Mouse (Mus musculus): Measurements from ENCODE around the gene Slc24a4. TPM values are rescaled to one million over a fixed set of nuclear protein-coding genes. Genes with fewer than 3 reads are reported as not detected.

The Slc24a4 gene
- polyA plus RNA-seq, 1 experiment from 2014 or later = not detected

- H3K4me2 ChIP-seq (replicated peaks; ENCODE audit: low read depth, low read length) = peak within 1 kb of the TSS; percentile 92
- H3K9ac ChIP-seq (ENCODE audit: low read depth, low read length) = peak within 1 kb of the TSS; percentile 86
- peak within 1 kb of the TSS; percentile 48 for H3K27ac ChIP-seq (ENCODE audit: low read depth, low read length)
- peak; percentile 63 for ATAC-seq (ENCODE audit: low FRiP score, low TSS enrichment)
- no peaks in the 10 kb centered on the region for H3K36me3 ChIP-seq (ENCODE audit: control insufficient read depth, insufficient read depth, low read length)
- H3K9me3 ChIP-seq (ENCODE audit: control insufficient read depth, low read length) = peaks cover 6% of the 10 kb centered on the region; the same call in 1 of the 2 replicates
- peaks cover 30% of the 10 kb centered on the region for H3K4me1 ChIP-seq (ENCODE audit: control insufficient read depth, insufficient read depth, low read length)
- peak within 1 kb of the TSS; percentile 63 for H3K4me3 ChIP-seq (ENCODE audit: low read length)
- no peaks in the 10 kb centered on the region for H3K27me3 ChIP-seq (ENCODE audit: control insufficient read depth, insufficient read depth, low read length)
- 2% methylated on average over 58 of the region's 75 CpGs for WGBS
Measured at GRCm38 (mm10) chr12:102282763-102283482, 154.4 kb downstream of the Slc24a4 start, which contains the start of gene Rin3. Gene Rin3, plus strand, starts transcription at chr12:102283048.

- Histone ChIP-seq H3K4me1 (ENCODE audit: control insufficient read depth, insufficient read depth, low read length) (peaks cover 30% of the 10 kb centered on the region), H3K9me3 (ENCODE audit: control insufficient read depth, low read length) (peaks cover 1% of the 10 kb centered on the region; the same call in 1 of the 2 replicates), H3K9ac (ENCODE audit: low read depth, low read length) (peak overlapping the region; percentile 86), H3K27me3 (ENCODE audit: control insufficient read depth, insufficient read depth, low read length) (no peaks in the 10 kb centered on the region), H3K36me3 (ENCODE audit: control insufficient read depth, insufficient read depth, low read length) (no peaks in the 10 kb centered on the region), H3K4me2 (replicated peaks; ENCODE audit: low read depth, low read length) (peak overlapping the region; percentile 92), H3K27ac (ENCODE audit: low read depth, low read length) (peak overlapping the region; percentile 48; the same call in 1 of the 2 replicates), H3K4me3 (ENCODE audit: low read length) (peak overlapping the region; percentile 63)
- ATAC-seq (ENCODE audit: low FRiP score, low TSS enrichment) = peak; percentile 65
- 6% methylated on average over 23 of the region's 24 CpGs for WGBS
Measured at GRCm38 (mm10) chr12:102283483-102284266, 155.1 kb downstream of the Slc24a4 start.

DNA sequence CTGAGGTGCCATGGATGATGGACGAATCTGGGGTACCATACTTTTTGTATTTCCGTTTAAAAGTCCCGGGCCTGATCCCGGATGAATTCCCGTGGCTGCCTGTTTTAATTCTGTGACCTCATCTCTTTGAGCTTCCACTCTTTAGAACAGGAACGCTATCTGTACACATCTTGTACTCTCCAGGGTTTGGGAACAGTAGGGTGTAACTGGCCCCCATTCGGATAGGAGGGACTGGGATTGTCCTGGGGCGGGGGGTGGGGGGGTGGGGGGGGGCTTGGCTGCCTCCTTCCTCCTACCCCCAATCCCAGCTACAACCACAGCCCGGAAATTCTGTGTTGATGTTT, 155.7 kb downstream of the Slc24a4 start:
- Histone ChIP-seq H3K4me1 (ENCODE audit: control insufficient read depth, insufficient read depth, low read length) (peaks cover 30% of the 10 kb centered on the region), H3K36me3 (ENCODE audit: control insufficient read depth, insufficient read depth, low read length) (no peaks in the 10 kb centered on the region), H3K9ac (ENCODE audit: low read depth, low read length) (0 out of 2 replicates have a peak overlapping the region, but pooled peaks have one; percentile 8), H3K9me3 (ENCODE audit: control insufficient read depth, low read length) (no peaks in the 10 kb centered on the region), H3K27ac (ENCODE audit: low read depth, low read length) (no peak overlapping the region), H3K4me2 (replicated peaks; ENCODE audit: low read depth, low read length) (peak overlapping the region; percentile 92), H3K4me3 (ENCODE audit: low read length) (peak overlapping the region; percentile 63), H3K27me3 (ENCODE audit: control insufficient read depth, insufficient read depth, low read length) (no peaks in the 10 kb centered on the region)
- ATAC-seq (ENCODE audit: low FRiP score, low TSS enrichment) = no peak
- 34% methylated on average over 9 of the region's 9 CpGs for WGBS

GRCm38 (mm10) chr12:102284618-102285159, 156.2 kb downstream of the Slc24a4 start:
- H3K4me2 ChIP-seq (replicated peaks; ENCODE audit: low read depth, low read length) = peak overlapping the region; percentile 92
- no peaks in the 10 kb centered on the region for H3K9me3 ChIP-seq (ENCODE audit: control insufficient read depth, low read length)
- H3K4me3 ChIP-seq (ENCODE audit: low read length) = peak overlapping the region; percentile 63
- no peak for ATAC-seq (ENCODE audit: low FRiP score, low TSS enrichment)
- no peaks in the 10 kb centered on the region for H3K36me3 ChIP-seq (ENCODE audit: control insufficient read depth, insufficient read depth, low read length)
- H3K27me3 ChIP-seq (ENCODE audit: control insufficient read depth, insufficient read depth, low read length) = no peaks in the 10 kb centered on the region
- 0 out of 2 replicates have a peak overlapping the region, but pooled peaks have one; percentile 8 for H3K9ac ChIP-seq (ENCODE audit: low read depth, low read length)
- WGBS = 45% methylated on average over 3 of the region's 3 CpGs
- H3K4me1 ChIP-seq (ENCODE audit: control insufficient read depth, insufficient read depth, low read length) = peaks cover 30% of the 10 kb centered on the region
- no peak overlapping the region for H3K27ac ChIP-seq (ENCODE audit: low read depth, low read length)

DNA sequence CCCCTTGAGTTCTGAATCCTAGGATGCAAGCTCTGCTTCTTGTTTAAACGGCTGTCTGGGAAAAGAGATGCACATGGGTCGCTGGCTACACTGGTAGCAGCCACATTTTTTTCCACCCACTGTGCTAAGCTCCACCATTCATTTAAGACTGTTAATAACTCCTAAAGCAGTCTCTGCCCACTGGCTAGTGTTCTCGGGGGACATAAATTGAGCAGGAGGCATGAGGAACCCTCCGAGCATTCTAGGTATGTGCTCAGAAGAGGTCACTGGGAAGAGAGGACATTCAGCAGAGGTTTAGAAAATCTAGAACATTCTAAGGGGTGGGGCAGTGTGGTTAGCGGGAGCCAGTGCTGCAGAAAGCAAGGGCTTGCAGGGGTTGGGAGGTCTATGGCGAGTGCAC, 156.8 kb downstream of the Slc24a4 start:
- Histone ChIP-seq H3K27me3 (ENCODE audit: control insufficient read depth, insufficient read depth, low read length) (no peaks in the 10 kb centered on the region), H3K4me3 (ENCODE audit: low read length) (no peak overlapping the region), H3K9ac (ENCODE audit: low read depth, low read length) (no peak overlapping the region), H3K36me3 (ENCODE audit: control insufficient read depth, insufficient read depth, low read length) (no peaks in the 10 kb centered on the region), H3K27ac (ENCODE audit: low read depth, low read length) (no peak overlapping the region), H3K9me3 (ENCODE audit: control insufficient read depth, low read length) (no peaks in the 10 kb centered on the region), H3K4me2 (replicated peaks; ENCODE audit: low read depth, low read length) (no peak overlapping the region), H3K4me1 (ENCODE audit: control insufficient read depth, insufficient read depth, low read length) (peaks cover 30% of the 10 kb centered on the region)
- ATAC-seq (ENCODE audit: low FRiP score, low TSS enrichment) = no peak
- WGBS = 73% methylated on average over 6 of the region's 6 CpGs

- Histone ChIP-seq H3K36me3 (ENCODE audit: control insufficient read depth, insufficient read depth, low read length) (no peaks in the 10 kb centered on the region), H3K27me3 (ENCODE audit: control insufficient read depth, insufficient read depth, low read length) (no peaks in the 10 kb centered on the region), H3K27ac (ENCODE audit: low read depth, low read length) (no peak overlapping the region), H3K4me2 (replicated peaks; ENCODE audit: low read depth, low read length) (no peak overlapping the region), H3K9me3 (ENCODE audit: control insufficient read depth, low read length) (no peaks in the 10 kb centered on the region), H3K4me1 (ENCODE audit: control insufficient read depth, insufficient read depth, low read length) (peaks cover 31% of the 10 kb centered on the region), H3K9ac (ENCODE audit: low read depth, low read length) (no peak overlapping the region), H3K4me3 (ENCODE audit: low read length) (no peak overlapping the region)
- WGBS = 72% methylated on average over 5 of the region's 5 CpGs
- no peak for ATAC-seq (ENCODE audit: low FRiP score, low TSS enrichment)
Measured at GRCm38 (mm10) chr12:102285779-102286178, 157.2 kb downstream of the Slc24a4 start.

- peak; percentile 32; the same call in 1 of the 2 replicates for ATAC-seq (ENCODE audit: low FRiP score, low TSS enrichment)
- no peaks in the 10 kb centered on the region for H3K36me3 ChIP-seq (ENCODE audit: control insufficient read depth, insufficient read depth, low read length)
- H3K9ac ChIP-seq (ENCODE audit: low read depth, low read length) = no peak overlapping the region
- no peaks in the 10 kb centered on the region for H3K27me3 ChIP-seq (ENCODE audit: control insufficient read depth, insufficient read depth, low read length)
- peak overlapping the region; percentile 59; the same call in 1 of the 2 replicates for H3K27ac ChIP-seq (ENCODE audit: low read depth, low read length)
- peak overlapping the region; percentile 15; the same call in 1 of the 2 replicates for H3K4me2 ChIP-seq (replicated peaks; ENCODE audit: low read depth, low read length)
- no peak overlapping the region for H3K4me3 ChIP-seq (ENCODE audit: low read length)
- H3K4me1 ChIP-seq (ENCODE audit: control insufficient read depth, insufficient read depth, low read length) = peaks cover 39% of the 10 kb centered on the region
- no peaks in the 10 kb centered on the region for H3K9me3 ChIP-seq (ENCODE audit: control insufficient read depth, low read length)
- WGBS = 48% methylated on average over 10 of the region's 10 CpGs
Measured at GRCm38 (mm10) chr12:102286681-102287414, 158.3 kb downstream of the Slc24a4 start.

GRCm38 (mm10) chr12:102287904-102288602, 159.5 kb downstream of the Slc24a4 start:
- WGBS = 75% methylated on average over 6 of the region's 6 CpGs
- Histone ChIP-seq H3K27me3 (ENCODE audit: control insufficient read depth, insufficient read depth, low read length) (no peaks in the 10 kb centered on the region), H3K36me3 (ENCODE audit: control insufficient read depth, insufficient read depth, low read length) (no peaks in the 10 kb centered on the region), H3K4me2 (replicated peaks; ENCODE audit: low read depth, low read length) (no peak overlapping the region), H3K9ac (ENCODE audit: low read depth, low read length) (no peak overlapping the region), H3K27ac (ENCODE audit: low read depth, low read length) (no peak overlapping the region), H3K4me3 (ENCODE audit: low read length) (no peak overlapping the region), H3K4me1 (ENCODE audit: control insufficient read depth, insufficient read depth, low read length) (peaks cover 49% of the 10 kb centered on the region), H3K9me3 (ENCODE audit: control insufficient read depth, low read length) (no peaks in the 10 kb centered on the region)
- no peak for ATAC-seq (ENCODE audit: low FRiP score, low TSS enrichment)

Data from kidney, embryonic 14.5 days (tissue).